Mouse (Mus musculus): ENCODE data around the gene Lins1. TPM values are rescaled to one million over a fixed set of nuclear protein-coding genes. Genes with fewer than 3 reads are reported as not detected.

Gene Lins1
- total RNA-seq, 2 experiments from 2014 or later: 2.9 to 3.5 TPM

DNA sequence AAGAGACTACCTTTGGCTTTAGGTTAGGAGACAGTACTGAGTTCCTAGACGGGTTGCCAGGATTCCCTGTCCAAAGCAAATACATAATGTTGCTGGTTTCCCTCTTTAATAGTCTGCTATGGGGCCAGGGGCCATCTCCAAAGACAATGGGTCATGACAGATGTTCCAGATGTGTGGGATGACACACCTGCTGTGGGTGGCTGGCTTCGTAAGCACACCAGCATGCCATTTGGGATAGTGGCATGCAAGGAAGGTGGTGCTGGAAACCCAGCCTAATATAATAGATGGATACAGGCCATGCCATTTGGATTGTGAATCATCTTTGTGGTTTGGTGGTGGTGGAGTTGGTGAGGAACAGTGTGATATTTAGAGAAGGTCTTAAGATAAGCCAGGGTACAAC lies 39.5 kb downstream of the Lins1 start:
- DNase-seq: no peak

DNA sequence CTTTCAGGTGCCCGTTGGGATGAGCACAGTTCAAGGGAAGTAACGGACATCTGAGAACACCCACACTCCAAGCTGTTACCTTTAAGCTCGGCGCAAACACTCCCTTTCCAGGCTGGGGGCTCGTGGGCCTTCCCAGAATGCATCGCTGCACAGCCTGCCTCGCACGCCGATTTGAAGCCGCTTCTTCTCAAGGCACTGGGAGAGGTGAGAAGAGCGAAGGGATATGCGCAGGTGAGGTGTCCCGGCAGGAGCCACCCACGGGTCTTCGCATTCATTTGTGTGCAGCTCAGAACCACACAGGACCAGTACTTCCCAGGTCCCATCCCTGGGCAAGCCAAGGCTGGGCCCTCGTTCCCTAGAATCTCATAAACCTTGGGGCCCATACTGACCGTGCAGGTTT lies 43.7 kb downstream of the Lins1 start:
- no peak for DNase-seq

DNA sequence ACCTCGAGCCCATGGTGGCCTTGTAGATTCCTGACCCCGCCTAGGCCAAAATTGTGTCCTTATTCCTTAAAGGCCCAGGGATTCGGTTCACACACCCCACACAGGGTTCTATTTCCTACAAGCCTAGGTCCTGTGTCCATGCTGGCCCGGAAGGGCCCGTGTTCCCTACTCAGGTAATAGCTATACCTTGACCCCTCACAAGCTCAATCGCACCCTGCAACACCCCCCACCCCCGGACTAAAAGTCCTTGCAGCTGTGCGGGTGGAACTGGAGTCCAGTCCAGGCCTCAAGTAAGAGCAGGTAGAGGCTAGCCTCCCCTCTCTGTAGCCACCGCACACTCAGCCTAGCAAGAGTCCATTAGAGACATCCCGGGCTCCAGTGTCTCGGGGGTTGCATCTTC lies 44.2 kb downstream of the Lins1 start:
- DNase-seq: no peak

DNA sequence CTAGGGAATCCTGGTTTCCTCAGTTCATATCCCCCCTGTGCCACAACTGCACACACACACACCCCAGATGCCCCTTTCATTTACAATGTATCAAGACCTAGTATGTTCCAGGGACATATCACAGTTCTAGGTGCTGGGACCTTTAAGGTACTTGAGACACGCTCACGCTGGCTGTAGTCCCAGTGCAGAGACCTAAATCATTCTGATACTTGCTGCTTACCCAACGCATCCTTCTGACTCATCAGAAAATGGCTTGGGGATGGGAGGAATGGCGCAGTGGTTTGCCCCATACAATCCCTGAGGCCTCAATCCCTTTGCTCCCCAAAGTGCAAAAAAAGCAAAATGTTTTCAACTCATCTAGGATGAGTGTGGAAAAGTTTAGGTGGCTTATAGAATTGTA lies 44.8 kb downstream of the Lins1 start:
- no peak for DNase-seq

DNA sequence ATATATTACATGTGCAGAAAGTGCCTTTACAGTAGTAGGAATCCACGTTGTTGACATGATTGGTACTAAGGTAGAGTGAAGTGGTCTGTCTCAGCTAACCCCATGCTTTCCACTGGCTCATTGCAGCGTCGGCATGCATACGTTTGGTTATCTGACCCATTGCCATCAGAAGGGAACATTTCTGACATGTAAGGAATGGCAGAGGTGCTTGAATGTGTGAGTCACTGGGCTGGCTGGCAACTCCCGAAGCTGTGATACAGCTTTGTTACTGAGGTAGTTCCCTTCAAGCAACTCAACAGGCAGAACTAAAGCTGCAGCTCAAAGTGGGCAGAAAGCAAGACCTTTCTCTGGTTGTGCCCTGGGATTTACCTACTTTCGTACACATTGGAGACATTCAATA lies 45.3 kb downstream of the Lins1 start:
- no peak for DNase-seq

DNA sequence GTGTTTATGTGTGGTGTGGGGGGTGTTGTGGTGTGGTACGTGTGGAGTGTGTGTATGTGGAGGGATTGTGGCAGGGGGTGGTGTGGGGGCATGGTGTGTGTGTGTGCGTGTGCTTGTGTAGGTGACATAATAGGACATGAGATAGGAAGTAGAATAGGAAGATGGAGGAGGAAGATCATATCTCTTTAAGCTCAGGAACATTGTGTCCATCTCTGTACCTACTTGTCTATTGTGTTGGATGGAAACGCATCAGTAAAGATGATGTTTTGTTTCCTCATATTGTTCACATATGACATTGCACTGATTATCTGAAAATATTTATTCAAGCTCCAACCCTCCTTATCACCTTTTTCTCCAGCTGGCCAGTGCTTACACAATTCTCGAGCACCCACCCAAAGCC lies 47.7 kb downstream of the Lins1 start:
- no peak for DNase-seq

DNA sequence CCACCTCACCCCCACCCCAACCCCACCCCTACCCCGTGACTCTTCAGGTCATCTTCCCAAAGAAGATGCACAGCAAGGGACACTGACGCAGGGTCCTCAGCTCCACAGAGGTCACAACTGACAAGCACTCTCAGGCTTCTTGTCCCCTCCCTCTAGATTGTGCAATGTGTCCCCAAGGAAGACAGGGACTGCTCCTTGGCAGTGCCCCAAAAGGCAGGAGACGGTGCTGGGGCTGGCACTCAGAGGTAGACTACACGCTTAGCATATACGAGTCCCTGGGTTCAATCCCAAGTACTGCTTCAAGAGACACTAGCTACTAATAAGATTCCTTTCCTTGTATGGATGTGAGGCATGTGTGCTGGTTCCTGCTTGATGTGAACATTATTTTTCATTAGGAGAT lies 51.3 kb downstream of the Lins1 start:
- no peak for DNase-seq

DNA sequence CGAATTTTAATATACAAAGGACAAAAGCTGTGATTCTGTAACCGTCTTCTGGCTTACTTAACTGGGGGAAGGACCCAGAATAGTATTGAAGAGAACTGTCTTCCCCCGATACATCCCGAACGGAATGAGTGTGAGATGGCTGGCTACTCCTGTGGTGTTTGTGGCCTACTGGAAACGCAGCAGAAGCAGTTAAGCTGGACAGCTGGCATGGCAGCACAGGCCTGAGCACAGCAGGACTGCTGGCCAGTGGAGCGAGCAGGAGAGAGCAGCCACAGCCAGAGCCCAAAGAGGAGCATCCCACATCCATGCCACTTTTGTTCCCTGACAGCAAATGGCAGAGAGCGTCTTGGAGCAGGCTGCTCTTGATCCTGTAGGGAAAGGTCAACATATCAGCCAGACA lies 51.7 kb downstream of the Lins1 start:
- DNase-seq: no peak

DNA sequence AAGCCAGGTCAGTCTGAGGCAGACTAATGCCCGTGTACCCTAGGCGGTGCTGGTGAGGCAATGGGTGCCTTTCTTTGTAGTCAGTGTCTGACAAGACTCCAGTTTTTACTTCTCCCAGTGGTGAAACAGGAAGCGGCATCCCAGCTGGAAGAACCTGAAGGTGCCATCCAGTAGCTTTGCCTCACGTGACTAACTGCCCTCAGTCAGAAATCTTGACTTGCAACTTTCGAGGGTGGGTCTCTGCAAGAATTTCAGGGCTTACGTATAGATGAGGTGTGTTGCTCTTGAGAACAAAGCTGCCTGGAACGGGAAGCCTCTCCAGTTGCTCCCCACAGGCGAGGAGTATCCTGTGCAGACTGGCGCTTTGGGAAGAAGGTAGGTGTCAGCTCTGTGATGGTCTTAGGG lies 53.7 kb downstream of the Lins1 start, which contains the start of gene Cers3:
Cers3 (plus strand) TSS at position 128 of the 405 bp plus-strand sequence.
- no peak for DNase-seq

DNA sequence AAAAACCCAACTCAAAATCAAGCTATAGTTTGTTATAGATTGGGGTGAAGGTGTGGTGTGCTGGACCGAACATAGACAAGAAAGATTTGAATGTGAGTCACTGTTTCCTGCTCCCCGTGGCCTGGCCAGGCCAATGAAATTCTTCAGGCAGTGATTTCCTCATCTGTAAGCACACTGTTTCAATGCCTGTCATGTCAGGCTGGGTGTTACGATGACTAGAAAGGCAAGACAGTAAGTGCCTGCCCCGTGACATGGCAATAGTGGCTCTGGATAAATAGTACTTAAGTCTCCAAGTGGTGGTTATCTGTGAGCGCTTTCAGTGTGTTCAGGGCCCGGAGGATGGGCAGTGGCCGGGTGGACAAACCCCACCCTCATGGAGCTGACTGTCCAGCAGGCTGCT lies 57.3 kb downstream of the Lins1 start:
- no peak for DNase-seq

DNA sequence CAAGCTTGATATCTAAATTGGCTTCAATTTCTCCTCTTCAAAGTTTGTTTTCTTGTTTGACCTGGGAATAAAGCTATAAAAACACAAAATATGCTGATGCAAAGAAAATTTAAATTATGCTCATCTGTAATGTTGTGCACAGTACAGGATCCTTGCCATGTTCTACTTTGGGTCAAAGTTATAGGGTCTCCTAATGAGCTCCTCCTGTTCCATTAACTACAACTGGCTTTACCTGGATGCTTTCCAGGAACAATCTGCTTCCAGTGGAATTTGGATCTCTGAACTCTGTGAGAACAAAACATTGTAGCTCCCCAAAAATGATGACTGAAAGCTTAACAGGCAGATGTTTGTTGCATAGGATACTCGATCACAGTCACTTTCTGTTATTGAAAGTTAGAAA lies 60.3 kb downstream of the Lins1 start:
- DNase-seq: no peak

DNA sequence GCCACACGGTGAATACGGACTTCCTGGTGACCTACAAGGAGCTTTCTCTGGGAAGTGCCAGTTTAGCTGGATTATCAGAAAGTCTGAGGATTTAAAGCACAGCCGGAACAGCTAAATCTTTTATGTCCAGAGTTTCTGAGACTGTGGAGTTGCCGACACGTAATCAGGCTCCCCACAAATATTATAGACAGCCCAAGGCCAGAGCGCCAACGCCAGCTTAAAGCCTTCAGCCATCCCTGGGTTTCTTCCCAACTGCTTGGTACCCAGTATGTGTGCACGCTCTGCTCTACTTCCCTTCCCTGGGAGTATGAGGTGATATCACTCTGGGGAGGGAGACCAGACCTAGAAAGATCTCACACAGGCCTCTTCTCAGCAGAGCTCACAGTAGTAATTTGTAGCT lies 64.1 kb downstream of the Lins1 start:
- DNase-seq: no peak

DNA sequence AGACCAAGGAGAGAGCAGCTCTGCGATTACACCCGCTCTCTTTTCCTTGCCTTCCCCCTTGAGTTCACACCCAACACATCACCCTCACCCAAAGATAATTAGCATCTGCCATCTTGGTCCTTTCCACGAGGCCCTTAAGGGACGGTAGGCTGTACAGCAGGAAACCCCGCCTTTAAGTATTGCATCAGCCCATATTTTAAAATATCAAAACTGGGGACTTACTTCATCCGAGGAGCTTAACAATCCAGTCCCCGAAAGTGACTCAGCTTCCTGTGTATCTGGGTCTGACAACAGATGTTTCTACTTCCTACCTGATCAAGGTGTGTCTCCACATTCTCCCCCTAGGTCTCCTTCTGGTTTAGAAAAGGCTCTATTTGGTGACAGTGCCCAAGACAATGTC lies 65.9 kb downstream of the Lins1 start:
- no peak for DNase-seq

Other genes starting within 250 kb of the Lins1 start
- 1 to 10 TPM; 6.2 to 7.7 TPM for gene Asb7, start 293 bp upstream of the Lins1 start, total RNA-seq (2021)
- not detected for gene Cers3, start 53.6 kb downstream of the Lins1 start, total RNA-seq (2021)
- 1 to 10 TPM in 1 of 2 experiments, under 1 TPM in 1; 0.67 to 1.2 TPM for gene Adamts17, start 149.8 kb downstream of the Lins1 start, total RNA-seq (2021)